Mouse (Mus musculus) layer of hippocampus, adult 9-11 months (tissue): ENCODE results near the gene Adora3.

Source experiments
- DNase-seq: peaks from one replicate; pipeline ENCODE4 v3.0.0; 2022

The Adora3 gene

GRCm38 (mm10) chr3:105936111-105936510 lies 65.5 kb downstream of the Adora3 start:
- no peak for DNase-seq

DNA sequence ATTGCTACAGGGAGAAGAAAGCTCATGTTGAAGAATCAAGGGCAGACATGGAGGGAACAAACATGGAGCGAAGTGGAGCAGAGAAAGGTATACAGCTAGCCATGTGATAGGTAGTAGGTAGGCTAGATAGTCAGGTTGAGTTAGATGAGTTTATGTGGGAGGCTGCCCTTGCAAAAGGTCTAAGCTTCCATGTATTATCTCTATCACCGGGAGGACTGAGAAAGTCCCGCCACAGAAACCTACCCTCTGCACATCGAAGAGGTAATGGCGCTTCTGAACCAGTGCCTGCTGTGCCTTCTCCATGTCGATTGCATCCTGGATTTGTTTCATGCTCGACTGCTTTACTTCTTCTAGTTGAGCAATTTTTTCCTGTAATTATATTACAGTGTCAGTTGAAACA lies 80.7 kb downstream of the Adora3 start:
- no peak for DNase-seq

DNA sequence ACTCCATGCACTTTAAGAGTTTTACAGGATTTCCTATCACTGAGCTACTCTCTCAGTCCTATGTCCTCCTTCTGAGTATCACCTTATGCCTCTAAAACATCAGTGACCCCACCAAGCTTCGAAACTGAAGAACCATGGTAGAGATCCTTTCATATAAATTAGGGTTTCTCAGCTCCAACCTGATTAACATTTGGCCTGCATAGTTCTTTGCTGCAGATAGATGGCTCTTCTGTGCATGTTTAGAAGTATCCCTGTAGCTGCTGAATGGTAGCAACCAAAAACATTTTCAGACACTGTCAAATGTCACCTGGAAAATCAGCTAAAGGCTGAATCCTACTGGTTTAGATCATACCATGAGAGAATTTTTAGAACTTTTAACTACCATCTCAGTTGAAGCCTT lies 86.6 kb downstream of the Adora3 start:
- DNase-seq = no peak

- no peak for DNase-seq
These were observed 87.5 kb downstream of the Adora3 start for GRCm38 (mm10) chr3:105958204-105958603.
